Mouse (Mus musculus) olfactory bulb, adult 2 months (tissue): ENCODE measurements at regions not wholly inside any gene's neighbourhood (a gene's known extent, or its start where the extent isn't known, plus 50 kb on each side); places are given as distances from the start of the nearest gene placed in this dataset.

Source experiments
- H3K27ac ChIP-seq: fragments of 200-500 bp; 2 replicates; pipeline ENCODE4 v1.5.1; 2012; ENCODE audit warnings: low read depth, low read length; ENCODE audit not compliant: insufficient read depth
- H3K4me1 ChIP-seq: fragments of 200-500 bp; 2 replicates; pipeline ENCODE4 v1.6.1; 2012; ENCODE audit warnings: low read length; ENCODE audit not compliant: control insufficient read depth, insufficient read depth
- H3K4me3 ChIP-seq: fragments of 200-500 bp; 2 replicates; pipeline ENCODE4 v1.5.1; 2012; ENCODE audit warnings: mild to moderate bottlenecking, low read depth, low read length, moderate library complexity; ENCODE audit not compliant: insufficient read depth
- CTCF ChIP-seq: fragments of 200-500 bp; IDR thresholded peaks from 2 replicates; pipeline ENCODE4 v1.5.1; 2012; ENCODE audit warnings: low read depth, mild to moderate bottlenecking, low read length, moderate library complexity; ENCODE audit not compliant: insufficient read depth
- POLR2A ChIP-seq: fragments of 200-500 bp; IDR thresholded peaks from 2 replicates; pipeline ENCODE4 v1.6.1; 2012; ENCODE audit warnings: mild to moderate bottlenecking, low read depth, low read length, moderate library complexity; ENCODE audit not compliant: insufficient read depth
- WGBS: fragments of 180-500 bp; shearing (Covaris S2); methylation state at CpG from one replicate; pipeline ENCODE4 v1.1.7; 2018; 5-methylcytosine and 5-hydroxymethylcytosine counted together

- TF ChIP-seq CTCF (no peak), POLR2A (no peak)
- no peak overlapping the region for H3K27ac ChIP-seq
- WGBS, result 71% methylated on average over 5 of the region's 5 CpGs
- H3K4me3 ChIP-seq, result no peak overlapping the region
- no peaks in the 10 kb centered on the region for H3K4me1 ChIP-seq
These were observed 94.8 kb upstream of the Pja2 start for GRCm38 (mm10) chr17:64426536-64426935.

DNA sequence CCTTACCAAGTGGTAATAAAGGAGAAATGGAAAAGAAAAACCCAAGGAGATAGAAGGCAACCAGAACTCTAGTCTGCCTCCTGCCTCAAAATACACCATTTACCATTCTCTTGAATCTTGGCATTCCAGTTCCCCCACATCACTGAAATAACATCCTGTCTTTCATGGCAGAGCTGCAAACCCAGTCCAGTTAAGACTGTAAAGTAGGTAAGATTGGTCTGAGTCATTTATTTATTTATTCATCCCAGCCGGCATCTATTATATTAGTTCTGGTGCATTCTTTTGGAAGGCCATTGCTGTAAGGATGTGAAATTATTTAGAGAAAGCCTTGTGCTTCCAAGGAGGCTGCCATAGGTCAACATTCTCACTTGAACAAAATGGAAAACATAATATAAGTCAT is 107.9 kb upstream of the Pja2 start:
- WGBS, result 84% methylated on average over 1 of the region's 1 CpGs

GRCm38 (mm10) chr17:64454736-64455135 is 123.0 kb upstream of the Pja2 start:
- H3K4me1 ChIP-seq, result no peaks in the 10 kb centered on the region
- no peak overlapping the region for H3K4me3 ChIP-seq
- WGBS, result 31% methylated on average over 2 of the region's 2 CpGs
- no peak for TF ChIP-seq POLR2A
- TF ChIP-seq CTCF, result no peak
- no peak overlapping the region for H3K27ac ChIP-seq

More for the DNA sequence above, 107.9 kb upstream of the Pja2 start:
- Histone ChIP-seq H3K4me1 (no peaks in the 10 kb centered on the region), H3K4me3 (no peak overlapping the region), H3K27ac (no peak overlapping the region)
- TF ChIP-seq POLR2A (no peak), CTCF (no peak)

DNA sequence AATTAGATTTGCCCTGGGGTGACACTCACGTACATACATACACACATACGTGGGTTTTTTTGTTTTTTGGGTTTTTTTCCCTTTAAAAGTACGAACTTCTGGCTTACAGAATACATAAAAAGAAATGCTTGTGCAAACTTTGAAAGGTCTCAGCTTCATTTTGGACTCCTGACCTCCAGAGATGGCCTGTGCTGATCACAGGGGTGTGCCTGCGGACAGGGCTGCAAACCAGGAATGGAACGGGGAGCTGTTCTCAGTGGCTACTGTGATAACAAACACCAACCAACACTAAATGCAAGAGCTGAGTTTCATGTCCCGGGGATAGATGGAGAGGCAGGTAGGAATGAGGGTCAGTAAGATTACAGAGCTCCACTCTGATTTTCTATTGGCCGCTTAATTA is 134.3 kb upstream of the Man2a1 start:
- no peak overlapping the region for H3K4me3 ChIP-seq
- H3K27ac ChIP-seq, result no peak overlapping the region
- no peak for TF ChIP-seq CTCF
- no peak for TF ChIP-seq POLR2A
- H3K4me1 ChIP-seq, result no peaks in the 10 kb centered on the region
- WGBS, result 95% methylated on average over 7 of the region's 7 CpGs

- Histone ChIP-seq H3K27ac (no peak overlapping the region), H3K4me3 (no peak overlapping the region), H3K4me1 (no peaks in the 10 kb centered on the region)
- 75% methylated on average over 9 of the region's 9 CpGs for WGBS
- no peak for TF ChIP-seq CTCF
- TF ChIP-seq POLR2A, result no peak
These were observed 133.8 kb upstream of the Man2a1 start for GRCm38 (mm10) chr17:64466746-64467145.

GRCm38 (mm10) chr17:64467297-64467696 is 133.2 kb upstream of the Man2a1 start:
- no peak overlapping the region for H3K4me3 ChIP-seq
- TF ChIP-seq CTCF (no peak), POLR2A (no peak)
- no peak overlapping the region for H3K27ac ChIP-seq
- WGBS, result 49% methylated on average over 12 of the region's 12 CpGs
- no peaks in the 10 kb centered on the region for H3K4me1 ChIP-seq

DNA sequence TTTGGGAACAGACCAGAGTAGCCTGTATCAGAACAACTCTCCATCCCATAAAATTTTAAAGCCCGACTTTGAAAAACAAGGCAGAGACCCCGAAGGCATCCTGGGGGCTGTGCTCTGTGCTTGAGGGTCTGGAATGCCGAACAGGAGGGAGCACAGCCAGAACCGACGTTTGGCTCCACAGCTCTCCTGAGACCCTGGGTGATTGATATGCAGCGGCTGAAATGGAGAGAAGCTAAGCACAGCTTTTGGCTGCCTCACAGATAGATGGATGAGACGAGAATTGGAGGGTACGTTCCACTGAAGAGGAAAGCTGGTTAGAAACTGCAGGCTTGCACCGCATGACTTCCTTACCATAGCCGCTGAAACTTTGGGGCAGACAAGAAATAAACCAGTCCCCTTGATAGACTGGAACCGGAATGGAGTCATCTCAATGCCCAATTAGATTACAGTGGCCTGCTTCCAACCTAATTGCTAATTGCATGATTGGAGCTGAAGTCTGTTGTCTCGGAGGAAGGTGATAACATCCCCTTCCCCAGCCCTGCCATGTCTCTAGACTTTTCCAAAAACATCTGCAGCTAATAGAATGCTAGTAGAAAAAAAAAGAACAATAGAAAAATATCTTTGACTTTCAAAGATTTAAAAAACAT is 130.7 kb upstream of the Man2a1 start:
- no peak overlapping the region for H3K27ac ChIP-seq
- no peak overlapping the region for H3K4me3 ChIP-seq
- TF ChIP-seq POLR2A, result no peak
- TF ChIP-seq CTCF, result no peak
- WGBS, result 31% methylated on average over 12 of the region's 12 CpGs
- no peaks in the 10 kb centered on the region for H3K4me1 ChIP-seq

- Histone ChIP-seq H3K27ac (no peak overlapping the region), H3K4me3 (no peak overlapping the region), H3K4me1 (peaks cover 3% of the 10 kb centered on the region)
- 6% methylated on average over 1 of the region's 1 CpGs for WGBS
- TF ChIP-seq POLR2A (no peak), CTCF (no peak)
These were observed 119.9 kb upstream of the Man2a1 start for GRCm38 (mm10) chr17:64480607-64481038.

- WGBS, result 88% methylated on average over 4 of the region's 4 CpGs
- Histone ChIP-seq H3K27ac (no peak overlapping the region), H3K4me3 (no peak overlapping the region), H3K4me1 (peaks cover 3% of the 10 kb centered on the region)
- no peak for TF ChIP-seq CTCF
- no peak for TF ChIP-seq POLR2A
These were observed 115.7 kb upstream of the Man2a1 start for GRCm38 (mm10) chr17:64484835-64485234.
